Mouse (Mus musculus) heart, embryonic 14.5 days (tissue): ENCODE data around the gene Hhat. TPM values are rescaled to one million over a fixed set of nuclear protein-coding genes. Genes with fewer than 3 reads are reported as not detected.

Experiments used
- ATAC-seq: fragments of 200-750 bp; cut with Nextera tagmentation; 2 replicates; pipeline ENCODE4 v1.8.0; 2017; ENCODE audit warnings: low read depth, moderate TSS enrichment; ENCODE audit not compliant: insufficient number of reproducible peaks, insufficient read depth, low FRiP score
- H3K27ac ChIP-seq, 2 experiments: fragments of 200-500 bp in 1 of 2; fragments of 300-500 bp in 1 of 2; sonication (generic) in 1 of 2; replicated peaks in 1 of 2; 2 replicates each; pipeline ENCODE4 v1.5.1; 2012 to 2014; ENCODE audit warnings: low read depth in 2 of 2, low read length in 2 of 2, control low read depth in 1 of 2, mild to moderate bottlenecking in 1 of 2, mixed read lengths in 1 of 2; ENCODE audit not compliant: control insufficient read depth in 1 of 2, insufficient read depth in 1 of 2
- H3K27me3 ChIP-seq: fragments of 300-500 bp; sonication (generic); 2 replicates; pipeline ENCODE4 v1.6.1; 2014; ENCODE audit warnings: mild to moderate bottlenecking, low read length, control low read depth; ENCODE audit not compliant: control insufficient read depth, insufficient read depth
- H3K36me3 ChIP-seq: fragments of 300-500 bp; sonication (generic); 2 replicates; pipeline ENCODE4 v1.6.1; 2014; ENCODE audit warnings: mild to moderate bottlenecking, control low read depth, low read length, mixed read lengths; ENCODE audit not compliant: control insufficient read depth, insufficient read depth
- H3K4me1 ChIP-seq, 2 experiments: fragments of 200-500 bp in 1 of 2; fragments of 300-500 bp in 1 of 2; sonication (generic) in 1 of 2; 2 replicates each; pipeline ENCODE4 v1.6.1; 2012 to 2014; ENCODE audit warnings: low read length in 2 of 2, control low read depth in 1 of 2, mixed read lengths in 1 of 2; ENCODE audit not compliant: control insufficient read depth in 2 of 2, insufficient read depth in 2 of 2
- H3K4me2 ChIP-seq: fragments of 300-500 bp; sonication (generic); 2 replicates; pipeline ENCODE4 v1.6.1; 2014; ENCODE audit warnings: mild to moderate bottlenecking, low read length
- H3K4me3 ChIP-seq, 2 experiments: fragments of 200-500 bp in 1 of 2; fragments of 300-500 bp in 1 of 2; sonication (generic) in 1 of 2; 2 replicates each; pipeline ENCODE4 v1.5.1; 2012 to 2014; ENCODE audit warnings: low read length in 2 of 2, mild to moderate bottlenecking in 2 of 2, control low read depth in 1 of 2, low read depth in 1 of 2, moderate library complexity in 1 of 2; ENCODE audit not compliant: control insufficient read depth in 1 of 2, insufficient read depth in 1 of 2
- H3K9ac ChIP-seq: fragments of 300-500 bp; sonication (generic); 2 replicates; pipeline ENCODE4 v1.6.1; 2014; ENCODE audit warnings: mild to moderate bottlenecking, low read length
- H3K9me3 ChIP-seq: fragments of 300-500 bp; sonication (generic); 2 replicates; pipeline ENCODE4 v1.6.1; 2016; ENCODE audit warnings: low read length, control low read depth; ENCODE audit not compliant: control insufficient read depth
- WGBS: fragments of 180-500 bp; shearing (Covaris S2); extraction: QIAGEN DNeasy Blood & Tissue Kit; methylation state at CpG from one replicate; pipeline ENCODE4 v1.1.7; 2014; 5-methylcytosine and 5-hydroxymethylcytosine counted together
- polyA plus RNA-seq: library from polyadenylated mRNA; unstranded; fragments of >200 nt; fragmentation: Nextera tagmentation; extraction: Ambion mirVana; gene quantifications from 2 replicates; pipeline ENCODE4 v1.2.1, GENCODE M21; 2014

Hhat gene
- polyA plus RNA-seq, 1 experiment from 2014 or later, result 6.8 TPM

DNA sequence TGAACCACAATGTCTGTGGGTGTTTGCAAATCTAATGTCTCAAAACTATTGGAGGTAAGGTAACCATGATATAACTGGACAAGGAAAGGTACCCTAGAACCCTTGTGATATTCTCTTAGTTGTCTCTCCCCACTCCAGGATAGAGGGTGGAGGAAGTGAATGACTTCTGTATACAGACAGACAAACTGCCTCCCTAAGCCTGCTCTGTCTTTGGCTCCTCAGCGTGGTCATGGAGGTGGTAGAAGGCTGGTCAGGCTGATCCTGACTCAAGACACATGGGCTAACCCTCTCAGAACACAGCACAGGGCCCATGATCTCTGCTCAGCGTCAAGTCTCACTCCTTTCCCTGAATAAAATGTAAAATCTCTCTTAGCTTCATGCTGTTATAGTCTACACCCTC is 149.2 kb downstream of the Hhat start:
- 71% methylated on average over 2 of the region's 2 CpGs for WGBS
- no peak overlapping the region for H3K4me2 ChIP-seq
- H3K27me3 ChIP-seq, result no peaks in the 10 kb centered on the region
- H3K4me3 ChIP-seq, result no peak overlapping the region
- ATAC-seq, result no peak
- no peaks in the 10 kb centered on the region for H3K4me1 ChIP-seq
- no peak overlapping the region for H3K27ac ChIP-seq
- H3K36me3 ChIP-seq, result no peaks in the 10 kb centered on the region
- H3K9ac ChIP-seq, result no peak overlapping the region
- H3K9me3 ChIP-seq, result 0 out of 2 replicates have a peak, but pooled peaks cover 4% of the 10 kb centered on the region

DNA sequence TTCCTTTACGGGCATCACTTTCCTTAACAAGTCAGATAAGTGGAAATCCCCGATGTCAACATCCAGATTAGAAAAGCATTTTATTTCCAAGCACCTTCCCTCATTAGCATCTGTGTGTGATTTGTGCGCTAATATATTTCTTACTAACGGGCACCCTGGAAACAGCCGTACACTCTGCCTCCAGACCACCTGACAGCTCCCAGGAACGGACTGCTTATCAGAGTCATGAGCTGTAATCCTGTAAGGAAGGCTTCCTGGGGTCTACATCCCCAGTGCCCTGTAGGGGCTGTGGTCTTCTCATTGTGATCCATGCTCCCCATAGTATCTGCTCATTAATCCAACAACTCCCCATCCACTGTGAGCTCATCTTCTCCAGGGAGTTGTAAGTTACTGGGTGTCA is 157.8 kb downstream of the Hhat start:
- Histone ChIP-seq H3K9ac (no peak overlapping the region), H3K4me2 (no peak overlapping the region), H3K4me3 (no peak overlapping the region), H3K27me3 (no peaks in the 10 kb centered on the region), H3K27ac (no peak overlapping the region), H3K36me3 (no peaks in the 10 kb centered on the region), H3K9me3 (no peaks in the 10 kb centered on the region), H3K4me1 (peaks cover 9 to 17% of the 10 kb centered on the region in 2 experiments; a peak in 3 of 4 replicates)
- no peak for ATAC-seq
- 41% methylated on average over 6 of the region's 6 CpGs for WGBS

- H3K4me3 ChIP-seq, result no peak overlapping the region
- WGBS, result 43% methylated on average over 11 of the region's 11 CpGs
- no peak overlapping the region for H3K9ac ChIP-seq
- H3K27ac ChIP-seq, result no peak overlapping the region
- ATAC-seq, result no peak
- no peaks in the 10 kb centered on the region for H3K9me3 ChIP-seq
- H3K4me2 ChIP-seq, result no peak overlapping the region
- H3K27me3 ChIP-seq, result no peaks in the 10 kb centered on the region
- H3K36me3 ChIP-seq, result no peaks in the 10 kb centered on the region
- peaks cover 9 to 17% of the 10 kb centered on the region in 2 experiments; a peak in 3 of 4 replicates for H3K4me1 ChIP-seq
These were observed 158.9 kb downstream of the Hhat start for GRCm38 (mm10) chr1:192611996-192612739.

- H3K9ac ChIP-seq, result no peak overlapping the region
- H3K36me3 ChIP-seq, result no peaks in the 10 kb centered on the region
- no peaks in the 10 kb centered on the region for H3K9me3 ChIP-seq
- H3K4me1 ChIP-seq, result peaks cover 8 to 12% of the 10 kb centered on the region in 2 experiments; a peak in 3 of 4 replicates
- H3K27me3 ChIP-seq, result no peaks in the 10 kb centered on the region
- ATAC-seq, result no peak
- H3K27ac ChIP-seq, result no peak overlapping the region
- 72% methylated on average over 8 of the region's 8 CpGs for WGBS
- no peak overlapping the region for H3K4me2 ChIP-seq
- H3K4me3 ChIP-seq, result no peak overlapping the region
These were observed 164.1 kb downstream of the Hhat start for GRCm38 (mm10) chr1:192606876-192607275.

DNA sequence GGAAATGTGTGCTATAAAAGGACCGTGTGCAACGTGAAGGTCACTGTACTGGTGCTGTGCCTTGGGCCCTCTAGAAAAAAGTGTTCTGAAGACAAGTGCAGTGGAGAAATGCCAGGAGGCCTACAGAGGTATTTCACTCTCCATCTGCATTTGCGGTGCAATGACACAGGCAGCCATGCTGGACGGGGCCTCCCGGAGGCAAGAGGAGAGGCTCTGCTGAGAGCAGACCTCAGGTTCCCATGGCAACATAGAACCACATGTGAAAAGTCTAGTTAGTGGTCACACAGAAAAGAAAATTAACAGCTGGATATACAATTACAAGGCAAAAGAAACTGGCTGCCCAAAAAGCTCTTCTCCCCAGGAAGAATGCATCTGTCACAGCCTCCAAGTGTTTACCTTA is 166.6 kb downstream of the Hhat start:
- ATAC-seq, result no peak
- WGBS, result 45% methylated on average over 5 of the region's 5 CpGs

DNA sequence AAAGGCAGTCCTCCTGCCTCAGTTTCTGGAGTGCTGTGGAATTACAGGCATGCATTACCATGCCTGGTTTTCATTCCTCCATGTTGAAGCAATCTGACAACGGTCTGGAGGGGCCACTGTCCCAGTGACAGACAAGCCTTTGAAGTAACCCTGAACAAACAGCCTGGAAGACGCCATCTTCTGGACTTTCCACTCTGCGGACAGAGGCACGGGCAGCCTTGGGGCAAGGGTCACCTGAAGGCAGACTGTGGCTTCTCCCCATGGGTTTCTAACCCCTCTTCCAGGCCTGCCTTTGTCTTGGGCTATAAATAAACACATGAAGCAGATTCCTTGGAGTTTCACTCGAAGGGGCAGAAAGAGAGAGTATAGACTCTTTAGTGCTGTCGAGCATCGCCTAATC is 167.5 kb downstream of the Hhat start:
- no peak overlapping the region for H3K27ac ChIP-seq
- WGBS, result 47% methylated on average over 7 of the region's 7 CpGs
- no peaks in the 10 kb centered on the region for H3K9me3 ChIP-seq
- no peaks in the 10 kb centered on the region for H3K27me3 ChIP-seq
- no peak overlapping the region for H3K4me3 ChIP-seq
- no peaks in the 10 kb centered on the region for H3K36me3 ChIP-seq
- H3K4me2 ChIP-seq, result no peak overlapping the region
- no peak for ATAC-seq
- H3K9ac ChIP-seq, result no peak overlapping the region
- H3K4me1 ChIP-seq, result peaks cover 0 to 6% of the 10 kb centered on the region in 2 experiments; a peak in 2 of 4 replicates

More for the DNA sequence above, 166.6 kb downstream of the Hhat start:
- Histone ChIP-seq H3K36me3 (no peaks in the 10 kb centered on the region), H3K4me3 (no peak overlapping the region), H3K9ac (no peak overlapping the region), H3K27ac (no peak overlapping the region), H3K9me3 (no peaks in the 10 kb centered on the region), H3K27me3 (no peaks in the 10 kb centered on the region), H3K4me1 (peaks cover 0 to 6% of the 10 kb centered on the region in 2 experiments; a peak in 2 of 4 replicates), H3K4me2 (no peak overlapping the region)

GRCm38 (mm10) chr1:192601206-192601605 is 169.8 kb downstream of the Hhat start:
- H3K4me2 ChIP-seq, result no peak overlapping the region
- H3K4me3 ChIP-seq, result no peak overlapping the region
- no peak for ATAC-seq
- H3K9ac ChIP-seq, result no peak overlapping the region
- no peak overlapping the region for H3K27ac ChIP-seq
- no peaks in the 10 kb centered on the region for H3K9me3 ChIP-seq
- WGBS, result 87% methylated on average over 3 of the region's 3 CpGs
- H3K4me1 ChIP-seq, result peaks cover 0 to 6% of the 10 kb centered on the region in 2 experiments; a peak in 2 of 4 replicates
- H3K36me3 ChIP-seq, result no peaks in the 10 kb centered on the region
- H3K27me3 ChIP-seq, result no peaks in the 10 kb centered on the region

- peaks cover 0 to 6% of the 10 kb centered on the region in 2 experiments; a peak in 2 of 4 replicates for H3K4me1 ChIP-seq
- H3K36me3 ChIP-seq, result no peaks in the 10 kb centered on the region
- no peak overlapping the region for H3K4me3 ChIP-seq
- no peak overlapping the region for H3K27ac ChIP-seq
- WGBS, result 83% methylated on average over 7 of the region's 7 CpGs
- no peak overlapping the region for H3K4me2 ChIP-seq
- no peak overlapping the region for H3K9ac ChIP-seq
- H3K9me3 ChIP-seq, result no peaks in the 10 kb centered on the region
- no peaks in the 10 kb centered on the region for H3K27me3 ChIP-seq
- ATAC-seq, result no peak
These were observed 171.3 kb downstream of the Hhat start for GRCm38 (mm10) chr1:192599746-192600145.
